Comparison of ENCODE assay signal across 8 mouse cellular contexts in genomic region chr4:137594496-137595270, GRCm38 (mm10). TPM values are rescaled to one million over a fixed set of nuclear protein-coding genes. Genes with fewer than 3 reads are reported as not detected.
DNase-seq lines count a peak whose midpoint lies in the region; ATAC-seq and TF ChIP-seq lines count a peak whose summit lies in the region.

No protein-coding gene starts in this region.

- TF ChIP-seq CTCF in bone marrow, adult 2 months (IDR thresholded peaks at IDR 0.05; ENCODE audit: control insufficient read depth, insufficient read depth, low read length): no peak

- peak overlapping the region; percentile 99 for H3K27ac ChIP-seq in heart, embryonic 11.5 days (ENCODE audit: low read depth, low read length)
- peak overlapping the region; percentile 97 for H3K27ac ChIP-seq in bone marrow, adult 2 months (ENCODE audit: control insufficient read depth, insufficient read depth, low read depth, low read length, poor library complexity)
- peak overlapping the region; percentile 100 for H3K27ac ChIP-seq in forebrain, embryonic 15.5 days (replicated peaks)
- peak overlapping the region; percentile 95 for H3K27ac ChIP-seq in limb, embryonic 10.5 days
- H3K27ac ChIP-seq in midbrain, embryonic 13.5 days: peak overlapping the region; percentile 97

- DNase-seq in heart, adult 8-10 months (ENCODE audit: low spot score): no peak
- peak; percentile 82 for DNase-seq in A20 (ENCODE audit: low read depth, low spot score)
- peak; percentile 49 for DNase-seq in limb, embryonic 10.5 days (ENCODE audit: low spot score)

- ATAC-seq in heart, embryonic 11.5 days (replicated peaks; ENCODE audit: insufficient number of reproducible peaks, low FRiP score, low TSS enrichment): peak; percentile 23; the same call in 1 of the 2 replicates
- ATAC-seq in forebrain, embryonic 15.5 days (replicated peaks): no peak; the same call in 1 of the 2 replicates
- no peak for ATAC-seq in midbrain, embryonic 13.5 days
- ATAC-seq in frontal cortex, adult (ENCODE audit: low TSS enrichment): no peak; the same call in 1 of the 2 replicates

- WGBS in heart, embryonic 11.5 days (ENCODE audit: insufficient replicate concordance): 4% methylated on average over 40 of the region's 40 CpGs
- WGBS in bone marrow, adult 2 months: 1% methylated on average over 40 of the region's 40 CpGs
- 4% methylated on average over 40 of the region's 40 CpGs for WGBS in forebrain, embryonic 15.5 days
- 6% methylated on average over 40 of the region's 40 CpGs for WGBS in limb, embryonic 10.5 days
- WGBS in midbrain, embryonic 13.5 days: 5% methylated on average over 40 of the region's 40 CpGs

- peak overlapping the region; percentile 95 for H3K9ac ChIP-seq in heart, embryonic 11.5 days (ENCODE audit: low read depth, low read length)
- H3K9ac ChIP-seq in forebrain, embryonic 15.5 days (replicated peaks): peak overlapping the region; percentile 81
- H3K9ac ChIP-seq in midbrain, embryonic 13.5 days (replicated peaks): peak overlapping the region; percentile 88

- no peaks in the 10 kb centered on the region for H3K9me3 ChIP-seq in heart, embryonic 11.5 days (replicated peaks; ENCODE audit: control insufficient read depth, low read length)
- H3K9me3 ChIP-seq in forebrain, embryonic 15.5 days: no peaks in the 10 kb centered on the region
- H3K9me3 ChIP-seq in limb, embryonic 10.5 days (replicated peaks): no peaks in the 10 kb centered on the region
- no peaks in the 10 kb centered on the region for H3K9me3 ChIP-seq in midbrain, embryonic 13.5 days

- peak overlapping the region; percentile 93 for H3K4me2 ChIP-seq in heart, embryonic 11.5 days
- peak overlapping the region; percentile 79 for H3K4me2 ChIP-seq in forebrain, embryonic 15.5 days (replicated peaks)
- peak overlapping the region; percentile 85 for H3K4me2 ChIP-seq in midbrain, embryonic 13.5 days (replicated peaks)

- no peaks in the 10 kb centered on the region for H3K36me3 ChIP-seq in heart, embryonic 11.5 days (ENCODE audit: control insufficient read depth, insufficient read depth, low read length)
- H3K36me3 ChIP-seq in forebrain, embryonic 15.5 days: no peaks in the 10 kb centered on the region
- H3K36me3 ChIP-seq in limb, embryonic 10.5 days: 0 out of 2 replicates have a peak, but pooled peaks cover 3% of the 10 kb centered on the region
- no peaks in the 10 kb centered on the region for H3K36me3 ChIP-seq in midbrain, embryonic 13.5 days

- peaks cover 14% of the 10 kb centered on the region for H3K4me1 ChIP-seq in heart, embryonic 11.5 days (ENCODE audit: control insufficient read depth, insufficient read depth, low read length)
- peaks cover 3% of the 10 kb centered on the region; the same call in 1 of the 2 replicates for H3K4me1 ChIP-seq in bone marrow, adult 2 months (ENCODE audit: control insufficient read depth, insufficient read depth, low read length)
- peaks cover 35% of the 10 kb centered on the region for H3K4me1 ChIP-seq in forebrain, embryonic 15.5 days
- peaks cover 23% of the 10 kb centered on the region for H3K4me1 ChIP-seq in limb, embryonic 10.5 days
- H3K4me1 ChIP-seq in midbrain, embryonic 13.5 days (replicated peaks): peaks cover 45% of the 10 kb centered on the region

- H3K27me3 ChIP-seq in heart, embryonic 11.5 days (ENCODE audit: control insufficient read depth, insufficient read depth, low read length): no peaks in the 10 kb centered on the region
- no peaks in the 10 kb centered on the region for H3K27me3 ChIP-seq in forebrain, embryonic 15.5 days
- H3K27me3 ChIP-seq in limb, embryonic 10.5 days (ENCODE audit: low read depth, poor library complexity, severe bottlenecking): no peaks in the 10 kb centered on the region
- no peaks in the 10 kb centered on the region for H3K27me3 ChIP-seq in midbrain, embryonic 13.5 days

- H3K4me3 ChIP-seq in heart, embryonic 11.5 days (ENCODE audit: low read depth, low read length): peak overlapping the region; percentile 88
- peak overlapping the region; percentile 100 for H3K4me3 ChIP-seq in bone marrow, adult 2 months (replicated peaks; ENCODE audit: control insufficient read depth, low read depth, low read length)
- H3K4me3 ChIP-seq in forebrain, embryonic 15.5 days: peak overlapping the region; percentile 67
- H3K4me3 ChIP-seq in limb, embryonic 10.5 days: peak overlapping the region; percentile 81
- peak overlapping the region; percentile 82 for H3K4me3 ChIP-seq in midbrain, embryonic 13.5 days (replicated peaks)

- TF ChIP-seq POLR2A in bone marrow, adult 2 months (IDR thresholded peaks at IDR 0.05; ENCODE audit: borderline replicate concordance, control insufficient read depth, low read depth, low read length): no peak

RNA-seq across cellular contexts. Expression of gene Usp48, which starts 1.1 kb away (rescaled TPM):
- 45.0 and 50.1 TPM in 2 replicates for polyA plus RNA-seq in heart, embryonic 11.5 days (2014; fragmentation: Nextera tagmentation; extraction: Ambion mirVana)
- 10 to 100 TPM; 29.2 to 39.0 (median 33.6) TPM for total RNA-seq in heart, adult 8-10 months (2022)
- polyA plus RNA-seq in bone marrow, adult 2 months (2011; ENCODE audit: insufficient read depth, insufficient read length, low replicate concordance, missing spikeins): 108 and 168 TPM in 2 replicates
- 80.5 and 81.6 TPM in 2 replicates for polyA plus RNA-seq in forebrain, embryonic 15.5 days (2015; fragmentation: Nextera tagmentation; extraction: Ambion mirVana)
- 76.0 and 80.2 TPM in 2 replicates for polyA plus RNA-seq in limb, embryonic 10.5 days (2016; fragmentation: Nextera tagmentation; extraction: Ambion mirVana)
- polyA plus RNA-seq in midbrain, embryonic 13.5 days (2015; fragmentation: Nextera tagmentation; extraction: Ambion mirVana): 71.7 and 72.9 TPM in 2 replicates

RNA-seq across cellular contexts. Expression of gene Ldlrad2, which starts 20.3 kb away (rescaled TPM):
- polyA plus RNA-seq in heart, embryonic 11.5 days (2014; fragmentation: Nextera tagmentation; extraction: Ambion mirVana): not detected in 2 replicates
- total RNA-seq in heart, adult 8-10 months (2022): not detected
- not detected in 2 replicates for polyA plus RNA-seq in bone marrow, adult 2 months (2011; ENCODE audit: insufficient read depth, insufficient read length, low replicate concordance, missing spikeins)
- polyA plus RNA-seq in forebrain, embryonic 15.5 days (2015; fragmentation: Nextera tagmentation; extraction: Ambion mirVana): 0.47 TPM in 1 of 2 replicates, not detected in the other
- polyA plus RNA-seq in limb, embryonic 10.5 days (2016; fragmentation: Nextera tagmentation; extraction: Ambion mirVana): not detected in 2 replicates
- 0.58 TPM in 1 of 2 replicates, not detected in the other for polyA plus RNA-seq in midbrain, embryonic 13.5 days (2015; fragmentation: Nextera tagmentation; extraction: Ambion mirVana)
